Mouse (Mus musculus) cerebellum, adult 9-10 months (tissue): Measurements from ENCODE around the gene Nudt7.

Source experiments
- DNase-seq: peaks from one replicate; pipeline ENCODE4 v3.0.0; 2022

The Nudt7 gene

GRCm38 (mm10) chr8:114133510-114134362 lies at the start of gene Nudt7:
Gene Nudt7 (plus strand): TSS chr8:114133557.
- peak; percentile 90 for DNase-seq

GRCm38 (mm10) chr8:114087932-114088331 lies 45.4 kb upstream of the Nudt7 start:
- no peak for DNase-seq

- no peak for DNase-seq
Measured at GRCm38 (mm10) chr8:114090736-114091135, 42.6 kb upstream of the Nudt7 start.

- no peak for DNase-seq
Measured at GRCm38 (mm10) chr8:114093321-114093720, 40.0 kb upstream of the Nudt7 start.

GRCm38 (mm10) chr8:114094526-114094925 lies 38.8 kb upstream of the Nudt7 start:
- no peak for DNase-seq

- no peak for DNase-seq
Measured at GRCm38 (mm10) chr8:114100561-114101206, 32.7 kb upstream of the Nudt7 start.

GRCm38 (mm10) chr8:114103401-114103800 lies 30.0 kb upstream of the Nudt7 start:
- DNase-seq: no peak

GRCm38 (mm10) chr8:114105971-114106370 lies 27.4 kb upstream of the Nudt7 start:
- no peak for DNase-seq

GRCm38 (mm10) chr8:114109365-114110140 lies 23.8 kb upstream of the Nudt7 start:
- DNase-seq: no peak

GRCm38 (mm10) chr8:114115076-114115475 lies 18.3 kb upstream of the Nudt7 start:
- DNase-seq: no peak

GRCm38 (mm10) chr8:114116049-114116448 lies 17.3 kb upstream of the Nudt7 start:
- no peak for DNase-seq

GRCm38 (mm10) chr8:114117439-114117838 lies 15.9 kb upstream of the Nudt7 start:
- DNase-seq: no peak

- no peak for DNase-seq
Measured at GRCm38 (mm10) chr8:114121781-114122180, 11.6 kb upstream of the Nudt7 start.

- no peak for DNase-seq
Measured at GRCm38 (mm10) chr8:114123611-114124010, 9.7 kb upstream of the Nudt7 start.

- DNase-seq: no peak
Measured at GRCm38 (mm10) chr8:114124084-114124750, 9.1 kb upstream of the Nudt7 start.

- no peak for DNase-seq
Measured at GRCm38 (mm10) chr8:114130838-114131237, 2.5 kb upstream of the Nudt7 start.

- no peak for DNase-seq
Measured at GRCm38 (mm10) chr8:114131421-114131820, 1.9 kb upstream of the Nudt7 start.

- no peak for DNase-seq
Measured at GRCm38 (mm10) chr8:114133050-114133509, 277 bp upstream of the Nudt7 start.

- no peak for DNase-seq
Measured at GRCm38 (mm10) chr8:114136750-114137149, 3.4 kb downstream of the Nudt7 start.

GRCm38 (mm10) chr8:114137181-114137580 lies 3.8 kb downstream of the Nudt7 start:
- no peak for DNase-seq

GRCm38 (mm10) chr8:114140437-114140836 lies 7.1 kb downstream of the Nudt7 start:
- DNase-seq: no peak

- DNase-seq: no peak
Measured at GRCm38 (mm10) chr8:114142199-114142598, 8.8 kb downstream of the Nudt7 start.
